Mouse (Mus musculus): ENCODE measurements at regions not wholly inside any gene's neighbourhood (a gene's known extent, or its start where the extent isn't known, plus 50 kb on each side); places are given as distances from the start of the nearest gene placed in this dataset.

- no peak overlapping the region for H3K27ac ChIP-seq (replicated peaks; ENCODE audit: low read depth, low read length)
- no peaks in the 10 kb centered on the region for H3K36me3 ChIP-seq (ENCODE audit: control insufficient read depth, insufficient read depth, low read length)
- H3K27me3 ChIP-seq (ENCODE audit: control insufficient read depth, insufficient read depth, low read length) = no peaks in the 10 kb centered on the region
- ATAC-seq (ENCODE audit: insufficient number of reproducible peaks, low FRiP score, low TSS enrichment, low read depth) = no peak
- no peaks in the 10 kb centered on the region for H3K9me3 ChIP-seq (ENCODE audit: control insufficient read depth, low read length)
- H3K4me2 ChIP-seq (ENCODE audit: low read depth, severe bottlenecking) = no peak overlapping the region
- 62% methylated on average over 1 of the region's 1 CpGs for WGBS
- DNase-seq (ENCODE audit: low spot score) = no peak
- H3K4me1 ChIP-seq (ENCODE audit: control insufficient read depth, insufficient read depth, low read length) = peaks cover 5% of the 10 kb centered on the region; the same call in 1 of the 2 replicates
- no peak overlapping the region for H3K9ac ChIP-seq (ENCODE audit: low read length)
- H3K4me3 ChIP-seq (ENCODE audit: low read depth, low read length) = no peak overlapping the region
These were observed 371.0 kb downstream of the Nuf2 start for GRCm38 (mm10) chr1:169160220-169160619.

DNA sequence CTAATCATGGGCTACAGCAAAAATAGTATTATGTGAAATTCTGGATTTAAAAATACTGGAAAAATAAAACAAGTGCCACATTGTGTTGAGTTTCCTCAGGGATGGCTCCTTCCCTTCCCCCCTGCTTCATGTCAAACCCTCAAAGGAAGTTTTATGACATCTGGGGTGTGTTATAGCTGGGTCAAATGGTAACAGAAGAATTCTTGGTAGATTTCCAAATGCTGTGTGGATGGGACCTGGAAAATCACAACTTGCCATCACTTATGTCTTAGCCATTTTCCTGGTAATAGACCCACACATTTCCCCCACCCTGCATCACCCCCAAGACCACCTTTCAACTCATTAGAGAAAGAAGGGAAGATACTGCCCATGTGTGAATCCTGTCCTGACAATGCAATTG is 371.5 kb downstream of the Nuf2 start:
- DNase-seq (ENCODE audit: low spot score) = no peak
- ATAC-seq (ENCODE audit: insufficient number of reproducible peaks, low FRiP score, low TSS enrichment, low read depth) = no peak
- H3K9ac ChIP-seq (ENCODE audit: low read length) = no peak overlapping the region
- no peak overlapping the region for H3K4me3 ChIP-seq (ENCODE audit: low read depth, low read length)
- no peak overlapping the region for H3K4me2 ChIP-seq (ENCODE audit: low read depth, severe bottlenecking)
- H3K4me1 ChIP-seq (ENCODE audit: control insufficient read depth, insufficient read depth, low read length) = peaks cover 5% of the 10 kb centered on the region; the same call in 1 of the 2 replicates
- H3K9me3 ChIP-seq (ENCODE audit: control insufficient read depth, low read length) = no peaks in the 10 kb centered on the region
- no peaks in the 10 kb centered on the region for H3K36me3 ChIP-seq (ENCODE audit: control insufficient read depth, insufficient read depth, low read length)
- no peak overlapping the region for H3K27ac ChIP-seq (replicated peaks; ENCODE audit: low read depth, low read length)
- H3K27me3 ChIP-seq (ENCODE audit: control insufficient read depth, insufficient read depth, low read length) = no peaks in the 10 kb centered on the region

DNA sequence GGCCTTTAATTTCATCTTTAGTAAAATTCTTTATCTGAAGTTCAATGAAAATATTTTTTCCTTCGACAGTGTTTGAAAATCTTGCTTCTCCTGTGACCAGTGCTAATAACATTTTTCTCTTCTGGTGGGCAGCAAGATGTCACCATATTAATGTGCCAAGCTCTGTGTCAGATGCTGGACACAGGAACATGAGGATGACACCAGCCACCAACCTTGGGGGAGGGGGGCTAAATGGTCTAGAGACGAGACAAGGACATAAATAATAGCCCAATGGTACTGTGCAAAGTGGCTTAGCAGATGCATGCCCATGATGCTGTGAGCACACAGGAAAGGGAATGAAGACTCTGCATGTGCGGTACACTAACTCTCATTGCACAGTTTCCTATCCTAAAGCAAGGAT is 373.8 kb downstream of the Nuf2 start:
- ATAC-seq (ENCODE audit: insufficient number of reproducible peaks, low FRiP score, low TSS enrichment, low read depth) (no peak), DNase-seq (ENCODE audit: low spot score) (no peak)
- Histone ChIP-seq H3K4me3 (ENCODE audit: low read depth, low read length) (no peak overlapping the region), H3K27me3 (ENCODE audit: control insufficient read depth, insufficient read depth, low read length) (no peaks in the 10 kb centered on the region), H3K27ac (replicated peaks; ENCODE audit: low read depth, low read length) (no peak overlapping the region), H3K9ac (ENCODE audit: low read length) (no peak overlapping the region), H3K36me3 (ENCODE audit: control insufficient read depth, insufficient read depth, low read length) (no peaks in the 10 kb centered on the region), H3K9me3 (ENCODE audit: control insufficient read depth, low read length) (no peaks in the 10 kb centered on the region), H3K4me1 (ENCODE audit: control insufficient read depth, insufficient read depth, low read length) (peaks cover 5% of the 10 kb centered on the region; the same call in 1 of the 2 replicates), H3K4me2 (ENCODE audit: low read depth, severe bottlenecking) (no peak overlapping the region)
- 79% methylated on average over 3 of the region's 3 CpGs for WGBS

DNA sequence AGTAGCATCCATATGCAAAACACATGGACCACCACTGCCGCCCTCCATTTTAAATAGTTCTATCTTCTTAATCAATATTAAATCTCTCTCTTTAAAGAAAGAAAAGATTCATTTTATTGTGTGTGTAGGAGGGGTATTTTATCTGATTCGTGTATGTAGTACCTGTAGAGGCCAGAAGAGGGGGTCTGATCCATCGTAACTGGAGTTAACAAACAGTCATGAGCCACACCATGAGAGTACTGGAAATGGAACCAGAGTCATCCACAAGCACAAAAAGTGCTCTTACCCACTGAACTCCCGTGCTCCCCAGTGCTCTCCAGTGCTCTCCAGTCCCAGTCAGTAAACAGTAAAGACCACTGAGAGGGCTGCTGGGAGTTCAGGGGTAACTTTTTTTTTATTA is 374.4 kb downstream of the Nuf2 start:
- Histone ChIP-seq H3K4me2 (ENCODE audit: low read depth, severe bottlenecking) (no peak overlapping the region), H3K27ac (replicated peaks; ENCODE audit: low read depth, low read length) (no peak overlapping the region), H3K4me1 (ENCODE audit: control insufficient read depth, insufficient read depth, low read length) (peaks cover 5% of the 10 kb centered on the region; the same call in 1 of the 2 replicates), H3K9me3 (ENCODE audit: control insufficient read depth, low read length) (no peaks in the 10 kb centered on the region), H3K9ac (ENCODE audit: low read length) (no peak overlapping the region), H3K36me3 (ENCODE audit: control insufficient read depth, insufficient read depth, low read length) (no peaks in the 10 kb centered on the region), H3K4me3 (ENCODE audit: low read depth, low read length) (no peak overlapping the region), H3K27me3 (ENCODE audit: control insufficient read depth, insufficient read depth, low read length) (no peaks in the 10 kb centered on the region)
- 82% methylated on average over 4 of the region's 4 CpGs for WGBS
- no peak for DNase-seq (ENCODE audit: low spot score)
- no peak for ATAC-seq (ENCODE audit: insufficient number of reproducible peaks, low FRiP score, low TSS enrichment, low read depth)

GRCm38 (mm10) chr1:169155484-169156459 is 375.5 kb downstream of the Nuf2 start:
- H3K4me2 ChIP-seq (ENCODE audit: low read depth, severe bottlenecking) = no peak overlapping the region
- no peaks in the 10 kb centered on the region for H3K27me3 ChIP-seq (ENCODE audit: control insufficient read depth, insufficient read depth, low read length)
- WGBS = 41% methylated on average over 14 of the region's 14 CpGs
- no peak overlapping the region for H3K4me3 ChIP-seq (ENCODE audit: low read depth, low read length)
- no peak overlapping the region for H3K9ac ChIP-seq (ENCODE audit: low read length)
- H3K36me3 ChIP-seq (ENCODE audit: control insufficient read depth, insufficient read depth, low read length) = no peaks in the 10 kb centered on the region
- ATAC-seq (ENCODE audit: insufficient number of reproducible peaks, low FRiP score, low TSS enrichment, low read depth) (no peak), DNase-seq (ENCODE audit: low spot score) (no peak)
- no peaks in the 10 kb centered on the region for H3K9me3 ChIP-seq (ENCODE audit: control insufficient read depth, low read length)
- peaks cover 5% of the 10 kb centered on the region; the same call in 1 of the 2 replicates for H3K4me1 ChIP-seq (ENCODE audit: control insufficient read depth, insufficient read depth, low read length)
- peak overlapping the region; percentile 45; the same call in 1 of the 2 replicates for H3K27ac ChIP-seq (replicated peaks; ENCODE audit: low read depth, low read length)

- no peak for ATAC-seq (ENCODE audit: insufficient number of reproducible peaks, low FRiP score, low TSS enrichment, low read depth)
- no peak overlapping the region for H3K4me2 ChIP-seq (ENCODE audit: low read depth, severe bottlenecking)
- H3K36me3 ChIP-seq (ENCODE audit: control insufficient read depth, insufficient read depth, low read length) = no peaks in the 10 kb centered on the region
- no peak overlapping the region for H3K27ac ChIP-seq (replicated peaks; ENCODE audit: low read depth, low read length)
- H3K27me3 ChIP-seq (ENCODE audit: control insufficient read depth, insufficient read depth, low read length) = no peaks in the 10 kb centered on the region
- DNase-seq (ENCODE audit: low spot score) = no peak
- H3K9ac ChIP-seq (ENCODE audit: low read length) = no peak overlapping the region
- H3K4me1 ChIP-seq (ENCODE audit: control insufficient read depth, insufficient read depth, low read length) = no peaks in the 10 kb centered on the region
- WGBS = 93% methylated on average over 3 of the region's 3 CpGs
- no peaks in the 10 kb centered on the region for H3K9me3 ChIP-seq (ENCODE audit: control insufficient read depth, low read length)
- no peak overlapping the region for H3K4me3 ChIP-seq (ENCODE audit: low read depth, low read length)
These were observed 389.0 kb downstream of the Nuf2 start for GRCm38 (mm10) chr1:169142216-169142615.

- Histone ChIP-seq H3K27ac (replicated peaks; ENCODE audit: low read depth, low read length) (no peak overlapping the region), H3K27me3 (ENCODE audit: control insufficient read depth, insufficient read depth, low read length) (no peaks in the 10 kb centered on the region), H3K4me1 (ENCODE audit: control insufficient read depth, insufficient read depth, low read length) (no peaks in the 10 kb centered on the region), H3K9me3 (ENCODE audit: control insufficient read depth, low read length) (no peaks in the 10 kb centered on the region), H3K9ac (ENCODE audit: low read length) (no peak overlapping the region), H3K4me3 (ENCODE audit: low read depth, low read length) (no peak overlapping the region), H3K36me3 (ENCODE audit: control insufficient read depth, insufficient read depth, low read length) (no peaks in the 10 kb centered on the region), H3K4me2 (ENCODE audit: low read depth, severe bottlenecking) (no peak overlapping the region)
- ATAC-seq (ENCODE audit: insufficient number of reproducible peaks, low FRiP score, low TSS enrichment, low read depth) (no peak), DNase-seq (ENCODE audit: low spot score) (no peak)
- WGBS = 89% methylated on average over 3 of the region's 3 CpGs
These were observed 391.2 kb downstream of the Nuf2 start for GRCm38 (mm10) chr1:169140056-169140455.

DNA sequence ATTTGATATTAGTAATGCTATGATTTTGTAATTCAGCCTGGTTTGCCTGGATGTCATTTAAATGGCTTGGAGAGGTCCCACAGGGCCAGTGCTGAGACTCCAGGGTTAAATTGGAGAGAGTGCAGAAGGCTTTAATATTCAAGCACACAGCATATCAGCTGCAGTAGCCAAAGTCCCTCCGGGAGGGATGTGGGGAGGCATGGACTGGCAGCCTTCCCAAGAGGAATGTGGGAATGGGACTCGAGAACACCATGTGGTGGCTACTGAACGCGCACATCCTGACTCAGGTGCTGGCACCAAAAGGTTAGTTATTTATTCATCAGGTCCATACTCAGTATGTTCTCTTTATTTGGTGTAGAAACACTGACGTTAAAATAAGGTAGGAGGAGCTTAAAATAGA is 391.8 kb downstream of the Nuf2 start:
- Histone ChIP-seq H3K36me3 (ENCODE audit: control insufficient read depth, insufficient read depth, low read length) (no peaks in the 10 kb centered on the region), H3K27ac (replicated peaks; ENCODE audit: low read depth, low read length) (no peak overlapping the region), H3K27me3 (ENCODE audit: control insufficient read depth, insufficient read depth, low read length) (no peaks in the 10 kb centered on the region), H3K4me3 (ENCODE audit: low read depth, low read length) (no peak overlapping the region), H3K9ac (ENCODE audit: low read length) (no peak overlapping the region), H3K4me2 (ENCODE audit: low read depth, severe bottlenecking) (no peak overlapping the region), H3K9me3 (ENCODE audit: control insufficient read depth, low read length) (no peaks in the 10 kb centered on the region), H3K4me1 (ENCODE audit: control insufficient read depth, insufficient read depth, low read length) (no peaks in the 10 kb centered on the region)
- DNase-seq (ENCODE audit: low spot score) (no peak), ATAC-seq (ENCODE audit: insufficient number of reproducible peaks, low FRiP score, low TSS enrichment, low read depth) (no peak)
- 82% methylated on average over 5 of the region's 5 CpGs for WGBS

DNA sequence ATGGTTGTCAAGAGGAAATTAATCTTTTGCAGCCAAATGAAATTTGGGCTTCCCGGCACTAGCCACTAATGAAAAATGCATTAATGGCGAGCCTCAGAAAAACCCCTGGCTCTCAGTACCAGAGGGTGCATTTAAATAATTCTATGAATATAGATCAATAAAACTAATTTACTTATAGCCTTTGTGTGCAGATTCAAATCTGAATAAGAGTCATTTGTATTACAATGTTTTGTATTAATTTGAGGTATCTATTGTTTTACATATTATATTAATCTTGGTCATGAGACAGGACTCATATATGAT is 392.1 kb downstream of the Nuf2 start:
- Histone ChIP-seq H3K4me3 (ENCODE audit: low read depth, low read length) (no peak overlapping the region), H3K4me2 (ENCODE audit: low read depth, severe bottlenecking) (no peak overlapping the region), H3K9me3 (ENCODE audit: control insufficient read depth, low read length) (no peaks in the 10 kb centered on the region), H3K27ac (replicated peaks; ENCODE audit: low read depth, low read length) (no peak overlapping the region), H3K4me1 (ENCODE audit: control insufficient read depth, insufficient read depth, low read length) (no peaks in the 10 kb centered on the region), H3K27me3 (ENCODE audit: control insufficient read depth, insufficient read depth, low read length) (no peaks in the 10 kb centered on the region), H3K9ac (ENCODE audit: low read length) (no peak overlapping the region), H3K36me3 (ENCODE audit: control insufficient read depth, insufficient read depth, low read length) (no peaks in the 10 kb centered on the region)
- no peak for ATAC-seq (ENCODE audit: insufficient number of reproducible peaks, low FRiP score, low TSS enrichment, low read depth)
- 41% methylated on average over 2 of the region's 2 CpGs for WGBS
- no peak for DNase-seq (ENCODE audit: low spot score)
